Mouse (Mus musculus) spleen, postnatal 10 days (tissue): ENCODE data around the gene Klhl23.

Experiments
- DNase-seq, 2 experiments: peaks; one replicate each; pipeline ENCODE4 v3.0.0; 2021 to 2022; ENCODE audit warnings: low spot score in 2 of 2

Gene Klhl23

GRCm38 (mm10) chr2:69829680-69830079 is 7.9 kb downstream of the Klhl23 start:
- DNase-seq: no peak

GRCm38 (mm10) chr2:69830116-69830515 is 8.4 kb downstream of the Klhl23 start:
- no peak for DNase-seq

DNA sequence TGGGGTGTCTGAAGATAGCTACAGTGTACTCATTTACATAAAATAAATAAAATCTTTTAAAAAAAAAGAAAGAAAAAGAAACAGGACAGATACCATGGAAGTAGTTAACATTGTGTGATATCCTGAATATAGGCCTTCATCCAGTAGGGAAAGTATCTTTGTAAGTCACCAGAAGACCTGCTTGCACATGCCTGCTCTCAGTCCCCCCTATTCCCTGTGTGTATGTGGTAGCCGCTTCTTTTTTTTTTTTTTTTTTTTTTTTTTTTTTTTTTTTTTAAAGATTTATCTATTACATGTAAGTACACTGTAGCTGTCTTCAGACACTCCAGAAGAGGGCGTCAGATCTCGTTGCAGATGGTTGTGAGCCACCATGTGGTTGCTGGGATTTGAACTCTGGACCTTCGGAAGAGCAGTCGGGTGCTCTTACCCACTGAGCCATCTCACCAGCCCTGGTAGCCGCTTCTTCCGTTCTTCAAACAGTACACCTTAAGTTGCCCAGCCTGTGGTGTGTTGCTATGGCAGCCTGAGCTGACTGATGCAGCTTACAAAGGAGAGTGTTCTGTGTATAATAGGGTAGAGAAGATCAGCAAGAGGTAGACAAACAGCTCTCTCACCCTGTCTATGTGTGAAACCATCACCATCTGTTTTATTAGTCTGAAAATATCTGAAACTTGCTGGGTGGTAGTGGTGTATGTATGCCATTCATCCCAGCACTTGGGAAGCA is 15.7 kb downstream of the Klhl23 start:
- DNase-seq: no peak

DNA sequence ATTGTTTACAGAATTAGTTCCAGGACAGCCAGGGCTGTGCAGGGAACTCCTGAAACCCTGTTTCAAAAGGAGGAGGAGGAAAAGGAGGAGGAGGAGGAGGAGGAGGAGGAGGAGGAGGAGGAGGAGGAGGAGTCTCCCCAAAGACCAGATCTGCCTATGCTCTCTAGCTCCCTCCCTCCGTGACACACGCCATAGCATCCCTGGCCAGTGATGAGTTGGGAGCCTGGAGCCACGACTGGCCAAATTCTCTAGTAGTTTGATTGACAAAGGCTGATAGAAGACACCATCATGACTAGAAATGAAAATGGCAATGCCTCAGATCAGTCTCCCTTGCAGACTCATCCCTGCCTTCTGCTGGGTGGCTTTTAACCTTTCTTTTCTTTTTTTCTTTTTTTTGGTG is 16.3 kb downstream of the Klhl23 start:
- no peak for DNase-seq

DNA sequence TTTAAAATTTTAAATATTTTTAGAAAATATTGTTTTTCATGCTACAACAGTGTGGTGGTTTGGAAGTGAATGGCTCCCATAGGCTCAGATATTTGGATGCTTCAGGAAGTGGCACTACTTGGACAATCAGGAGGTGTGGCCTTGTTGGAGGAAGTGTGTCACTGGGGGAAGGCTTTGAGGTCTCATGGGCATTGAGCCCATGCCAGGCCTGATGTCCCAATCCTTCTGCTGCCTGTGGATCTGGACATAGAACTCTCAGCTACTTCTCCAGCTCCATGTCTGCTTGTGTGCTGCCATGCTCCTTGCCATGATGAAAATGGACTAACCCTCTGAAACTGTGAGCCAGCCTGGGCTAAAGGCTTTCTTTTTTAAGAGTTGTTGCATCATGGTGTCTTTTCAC is 17.0 kb downstream of the Klhl23 start:
- DNase-seq: no peak

GRCm38 (mm10) chr2:69840261-69840660 is 18.5 kb downstream of the Klhl23 start:
- DNase-seq: no peak

GRCm38 (mm10) chr2:69849215-69849614 is 27.5 kb downstream of the Klhl23 start:
- DNase-seq: no peak

GRCm38 (mm10) chr2:69851427-69852058 is 29.8 kb downstream of the Klhl23 start:
- DNase-seq: peak in 1 of 2 experiments; percentile 55

- no peak for DNase-seq
These were observed 34.6 kb downstream of the Klhl23 start for GRCm38 (mm10) chr2:69856392-69856791.

DNA sequence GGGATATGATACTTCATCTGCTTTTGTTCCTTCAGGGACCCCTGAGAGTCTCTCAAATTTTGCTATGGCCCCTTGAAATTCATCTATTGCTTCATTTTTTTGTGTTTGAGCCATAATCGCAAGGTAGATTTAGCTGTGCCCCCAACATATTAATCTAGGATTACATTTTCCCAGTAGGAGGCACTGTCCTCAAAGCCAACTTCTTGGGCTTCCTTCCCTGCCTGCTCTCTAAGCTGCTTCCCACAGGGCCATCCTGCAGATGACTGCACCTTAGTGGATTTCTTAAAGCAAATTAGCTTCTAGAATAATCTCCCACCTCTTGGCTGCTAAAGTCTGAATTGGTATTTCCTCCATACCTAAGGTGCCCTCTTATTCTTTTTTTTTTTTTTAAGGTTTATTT is 36.1 kb downstream of the Klhl23 start:
- DNase-seq: no peak

- DNase-seq: peak; percentile 48 to 53
These were observed 39.3 kb downstream of the Klhl23 start for GRCm38 (mm10) chr2:69860972-69861452.

DNA sequence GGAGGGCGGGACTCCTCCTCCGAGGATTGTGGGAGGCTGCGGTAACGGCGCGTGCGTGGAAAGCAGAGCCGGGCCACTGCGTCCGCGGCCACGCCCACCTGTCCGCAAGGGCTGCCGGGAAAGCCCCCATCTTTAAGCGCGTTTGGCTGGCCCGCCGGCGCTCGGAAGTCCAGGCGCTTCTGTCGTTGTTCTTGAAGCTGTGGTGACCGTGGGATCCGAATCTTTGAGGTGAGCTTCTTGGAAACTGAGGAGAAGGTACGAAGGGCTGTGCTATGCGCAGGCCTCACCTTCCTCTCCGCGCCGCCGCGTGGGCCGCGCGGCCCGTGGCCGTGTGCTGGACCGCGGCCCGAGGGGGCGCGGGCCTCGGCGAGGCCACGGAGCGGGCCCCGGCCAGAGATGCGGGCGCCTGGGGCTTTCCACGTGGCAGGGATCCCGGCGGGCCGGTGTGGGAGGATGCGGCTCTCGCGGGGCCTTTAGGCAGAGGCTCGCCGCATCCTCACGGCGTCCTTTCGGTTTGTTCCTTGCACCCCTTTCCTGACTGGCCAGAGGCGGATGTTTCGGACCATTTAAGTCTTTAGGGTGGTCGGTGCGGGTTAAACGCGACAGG is 39.8 kb downstream of the Klhl23 start, which contains the start of gene Ssb:
TSS of gene Ssb (plus strand) at position 78 of the 607 bp plus-strand sequence.
- DNase-seq: peak; percentile 90 to 98

- DNase-seq: no peak
These were observed 40.4 kb downstream of the Klhl23 start for GRCm38 (mm10) chr2:69862117-69862657.

- DNase-seq: peak; percentile 12 to 34
These were observed 62.2 kb downstream of the Klhl23 start for GRCm38 (mm10) chr2:69883990-69884391.

GRCm38 (mm10) chr2:69884581-69884980 is 62.8 kb downstream of the Klhl23 start:
- DNase-seq: no peak

DNA sequence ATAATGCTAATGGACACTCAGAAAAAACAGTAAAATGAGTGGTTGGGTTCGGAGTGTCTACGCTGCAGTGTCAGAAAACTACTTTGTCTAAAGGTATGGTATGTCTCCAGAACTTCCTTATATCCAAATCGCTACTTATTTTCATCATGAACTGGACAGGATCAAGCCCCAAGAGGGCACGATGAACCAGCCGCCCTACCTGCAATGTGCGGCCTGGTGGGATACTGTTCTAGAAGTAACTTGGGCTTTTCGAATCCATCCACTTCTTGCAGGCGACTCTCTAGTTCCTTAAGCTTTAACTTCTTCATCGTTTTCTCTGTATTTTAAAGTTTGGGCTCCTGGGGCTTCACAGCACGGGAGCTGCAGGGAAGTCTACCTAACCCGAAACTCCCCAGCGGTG is 63.3 kb downstream of the Klhl23 start:
- no peak for DNase-seq

DNA sequence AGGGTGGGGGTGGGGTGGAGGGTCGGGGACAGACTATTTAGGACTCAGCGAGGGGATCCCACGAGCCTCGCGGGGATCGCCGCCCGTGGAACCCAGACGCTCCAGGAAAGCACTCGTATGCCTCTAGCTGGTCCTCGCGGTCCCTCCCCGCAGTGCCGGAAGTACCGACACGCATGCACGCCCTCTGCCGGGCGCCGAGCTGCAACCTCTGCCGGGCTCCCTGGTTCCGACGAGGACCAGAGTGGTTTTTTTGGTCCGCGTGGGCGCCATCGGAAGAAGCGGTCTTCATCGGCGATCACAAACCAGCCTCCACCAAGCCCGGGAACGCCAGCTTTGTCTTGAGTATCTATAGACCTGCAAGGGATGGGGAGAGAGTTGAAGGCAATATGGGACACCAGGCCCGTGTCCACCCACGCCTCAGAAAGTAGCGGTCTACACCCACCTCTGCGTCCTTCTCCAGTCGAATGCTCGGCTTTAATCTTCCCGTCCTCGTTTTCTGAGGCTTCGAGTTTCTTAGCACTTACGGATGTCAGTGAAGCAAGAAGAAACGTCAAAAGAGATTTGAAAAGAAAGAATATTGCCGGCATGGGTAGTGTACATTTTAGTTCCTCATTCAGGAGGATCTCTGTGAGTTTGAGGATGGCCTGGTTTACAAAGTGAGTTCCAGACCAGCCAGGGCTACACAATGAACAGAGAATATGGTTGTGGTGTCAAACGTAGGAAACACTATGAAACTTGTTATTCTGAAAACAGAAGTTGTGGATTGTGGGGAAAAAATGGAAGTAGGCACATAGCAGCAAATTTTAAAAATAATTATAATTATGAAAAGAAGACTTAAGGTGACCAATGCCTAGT is 63.9 kb downstream of the Klhl23 start, which contains the start of gene Mettl5:
TSS of gene Mettl5 (minus strand) at position 165 of the 855 bp plus-strand sequence.
- DNase-seq: peak; percentile 90 to 94
